7 mouse cellular contexts compared by ENCODE assay signal in the genomic region with DNA sequence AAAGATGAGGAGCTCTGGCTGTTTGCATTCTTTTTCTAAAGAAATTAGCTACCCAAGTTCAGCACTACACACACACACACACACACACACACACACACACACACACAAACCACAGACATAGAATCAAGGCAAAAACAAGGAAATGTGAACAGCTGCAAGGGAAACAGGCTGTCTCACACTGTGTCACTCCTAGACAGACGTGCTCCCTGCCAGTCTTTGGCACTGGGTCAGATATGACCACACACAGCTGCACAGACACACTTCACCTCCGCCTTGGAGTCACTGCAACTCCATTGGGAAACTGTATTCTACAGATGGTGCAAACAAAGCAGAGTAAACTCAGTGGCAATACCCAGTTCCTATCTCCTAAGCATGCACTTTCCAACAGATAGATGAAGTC. TPM values are rescaled to one million over a fixed set of nuclear protein-coding genes. Genes with fewer than 3 reads are reported as not detected.
DNase-seq lines count a peak whose midpoint lies in the region; ATAC-seq and TF ChIP-seq lines count a peak whose summit lies in the region.

No protein-coding gene starts in this region.

- no peaks in the 10 kb centered on the region for H3K27me3 ChIP-seq in limb, embryonic 14.5 days (ENCODE audit: control insufficient read depth, insufficient read depth, low read length)
- peaks cover 13% of the 10 kb centered on the region for H3K27me3 ChIP-seq in limb, embryonic 10.5 days (ENCODE audit: low read depth, poor library complexity, severe bottlenecking)
- no peaks in the 10 kb centered on the region for H3K27me3 ChIP-seq in midbrain, embryonic 14.5 days (ENCODE audit: control insufficient read depth, insufficient read depth, low read length)
- no peaks in the 10 kb centered on the region for H3K27me3 ChIP-seq in hindbrain, embryonic 16.5 days (replicated peaks; ENCODE audit: control insufficient read depth, insufficient read depth, low read length)

- H3K4me2 ChIP-seq in limb, embryonic 14.5 days (replicated peaks; ENCODE audit: low read depth, low read length, severe bottlenecking): no peak overlapping the region
- H3K4me2 ChIP-seq in midbrain, embryonic 14.5 days (ENCODE audit: low read length): no peak overlapping the region
- H3K4me2 ChIP-seq in hindbrain, embryonic 16.5 days (ENCODE audit: low read length): no peak overlapping the region

- peak; percentile 16 for DNase-seq in limb, embryonic 14.5 days (ENCODE audit: low spot score)
- no peak for DNase-seq in limb, embryonic 10.5 days (ENCODE audit: low spot score)
- DNase-seq in adipocyte (ENCODE audit: low spot score): peak; percentile 96
- DNase-seq in gastrocnemius, postnatal 25 days: peak; percentile 26
- no peak for DNase-seq in midbrain, embryonic 14.5 days

- no peak overlapping the region for H3K4me3 ChIP-seq in limb, embryonic 14.5 days (replicated peaks; ENCODE audit: low read length)
- H3K4me3 ChIP-seq in limb, embryonic 10.5 days: no peak overlapping the region
- H3K4me3 ChIP-seq in midbrain, embryonic 14.5 days (replicated peaks; ENCODE audit: low read depth, low read length): no peak overlapping the region
- no peak overlapping the region for H3K4me3 ChIP-seq in hindbrain, embryonic 16.5 days (ENCODE audit: low read length)

- H3K36me3 ChIP-seq in limb, embryonic 14.5 days (ENCODE audit: control insufficient read depth, insufficient read depth, low read length): no peaks in the 10 kb centered on the region
- no peaks in the 10 kb centered on the region for H3K36me3 ChIP-seq in limb, embryonic 10.5 days
- no peaks in the 10 kb centered on the region for H3K36me3 ChIP-seq in midbrain, embryonic 14.5 days (ENCODE audit: control insufficient read depth, insufficient read depth, low read length)
- H3K36me3 ChIP-seq in hindbrain, embryonic 16.5 days (ENCODE audit: control insufficient read depth, insufficient read depth, low read length): 0 out of 2 replicates have a peak, but pooled peaks cover 2% of the 10 kb centered on the region

- H3K27ac ChIP-seq in limb, embryonic 14.5 days (replicated peaks; ENCODE audit: low read depth, low read length): no peak overlapping the region
- no peak overlapping the region for H3K27ac ChIP-seq in limb, embryonic 10.5 days
- no peak overlapping the region for H3K27ac ChIP-seq in midbrain, embryonic 14.5 days (replicated peaks; ENCODE audit: low read depth, low read length)
- no peak overlapping the region for H3K27ac ChIP-seq in hindbrain, embryonic 16.5 days (ENCODE audit: low read depth, low read length)

- no peaks in the 10 kb centered on the region for H3K9me3 ChIP-seq in limb, embryonic 14.5 days (ENCODE audit: control insufficient read depth, low read length)
- H3K9me3 ChIP-seq in limb, embryonic 10.5 days (replicated peaks): no peaks in the 10 kb centered on the region
- H3K9me3 ChIP-seq in midbrain, embryonic 14.5 days (ENCODE audit: control insufficient read depth, low read length): no peaks in the 10 kb centered on the region
- no peaks in the 10 kb centered on the region for H3K9me3 ChIP-seq in hindbrain, embryonic 16.5 days (ENCODE audit: control insufficient read depth, low read length)

- no peaks in the 10 kb centered on the region for H3K4me1 ChIP-seq in limb, embryonic 14.5 days (ENCODE audit: control insufficient read depth, insufficient read depth, low read length)
- H3K4me1 ChIP-seq in limb, embryonic 10.5 days: no peaks in the 10 kb centered on the region
- no peaks in the 10 kb centered on the region for H3K4me1 ChIP-seq in midbrain, embryonic 14.5 days (ENCODE audit: control insufficient read depth, insufficient read depth, low read length)
- H3K4me1 ChIP-seq in hindbrain, embryonic 16.5 days (ENCODE audit: control insufficient read depth, insufficient read depth, low read depth, low read length): no peaks in the 10 kb centered on the region

- ATAC-seq in limb, embryonic 14.5 days (ENCODE audit: low FRiP score, low read depth): no peak; the same call in 1 of the 2 replicates
- peak; percentile 97 for ATAC-seq in megakaryocyte progenitor cell, adult 5-6 weeks (replicated peaks; ENCODE audit: poor library complexity)
- no peak for ATAC-seq in midbrain, embryonic 14.5 days (ENCODE audit: low FRiP score, low TSS enrichment)
- ATAC-seq in hindbrain, embryonic 16.5 days: no peak

- TF ChIP-seq POLR2A in limb, embryonic 14.5 days (IDR thresholded peaks at IDR 0.05; ENCODE audit: borderline replicate concordance, extremely low read depth, insufficient read depth, insufficient read length): no peak

- 58% methylated on average over 2 of the region's 2 CpGs for WGBS in limb, embryonic 14.5 days
- 83% methylated on average over 2 of the region's 2 CpGs for WGBS in limb, embryonic 10.5 days
- 65% methylated on average over 2 of the region's 2 CpGs for WGBS in midbrain, embryonic 14.5 days
- 49% methylated on average over 2 of the region's 2 CpGs for WGBS in hindbrain, embryonic 16.5 days

- no peak overlapping the region for H3K9ac ChIP-seq in limb, embryonic 14.5 days (ENCODE audit: low read depth, low read length, severe bottlenecking)
- no peak overlapping the region for H3K9ac ChIP-seq in midbrain, embryonic 14.5 days (replicated peaks; ENCODE audit: low read length)
- no peak overlapping the region for H3K9ac ChIP-seq in hindbrain, embryonic 16.5 days (ENCODE audit: low read depth, low read length)

RNA-seq across cellular contexts. Expression of gene Gpr34, which starts 55.3 kb away (rescaled TPM):
- 0.93 and 1.7 TPM in 2 replicates for polyA plus RNA-seq in limb, embryonic 14.5 days (2012; rRNA removed)
- polyA plus RNA-seq in limb, embryonic 14.5 days (2014; fragmentation: Nextera tagmentation; extraction: Ambion mirVana): 3.2 TPM in 2 replicates
- 0.38 and 0.74 TPM in 2 replicates for polyA plus RNA-seq in limb, embryonic 10.5 days (2016; fragmentation: Nextera tagmentation; extraction: Ambion mirVana)
- under 1 TPM; 0.46 to 0.92 TPM for total RNA-seq in gastrocnemius, postnatal 25 days (2021)
- total RNA-seq in megakaryocyte progenitor cell, adult 5-6 weeks (2015): 0.12 and 0.68 TPM in 2 replicates
- 0.17 and 0.41 TPM in 2 replicates for total RNA-seq in megakaryocyte progenitor cell, adult 5-6 weeks (2017)
- polyA plus RNA-seq in midbrain, embryonic 14.5 days (2014; fragmentation: Nextera tagmentation; extraction: Ambion mirVana): 2.6 TPM in 2 replicates
- polyA plus RNA-seq in hindbrain, embryonic 16.5 days (2015; fragmentation: Nextera tagmentation; extraction: Ambion mirVana): 3.7 and 4.3 TPM in 2 replicates

Comparison
In these comparisons a context has a peak if more than half of its experiments do, and no peak if none do; other contexts are left out.
1. DNase-seq: peak in limb, embryonic 14.5 days (single experiment), adipocyte (single experiment) and gastrocnemius, postnatal 25 days (single experiment); none in limb, embryonic 10.5 days (single experiment) and midbrain, embryonic 14.5 days (single experiment).